Mouse (Mus musculus) stomach, postnatal 0 days (tissue): ENCODE data around the gene Prn. TPM values are rescaled to one million over a fixed set of nuclear protein-coding genes. Genes with fewer than 3 reads are reported as not detected.

Experiments
- ATAC-seq: fragments of 200-750 bp; cut with Nextera tagmentation; 2 replicates; pipeline ENCODE4 v1.8.0; 2017; ENCODE audit not compliant: low FRiP score, low TSS enrichment
- DNase-seq: peaks from one replicate; pipeline ENCODE4 v3.0.0-alpha.2; 2016; ENCODE audit warnings: low spot score
- H3K27ac ChIP-seq: fragments of 300-500 bp; sonication (generic); replicated peaks from 2 replicates; pipeline ENCODE4 v1.5.1; 2014; ENCODE audit warnings: mild to moderate bottlenecking, control low read depth
- H3K27me3 ChIP-seq: fragments of 300-500 bp; sonication (generic); 2 replicates; pipeline ENCODE4 v1.6.1; 2014; ENCODE audit warnings: low read length; ENCODE audit not compliant: control insufficient read depth, insufficient read depth
- H3K36me3 ChIP-seq: fragments of 300-500 bp; sonication (generic); 2 replicates; pipeline ENCODE4 v1.6.1; 2014; ENCODE audit warnings: low read length, mixed read lengths; ENCODE audit not compliant: control insufficient read depth, insufficient read depth
- H3K4me1 ChIP-seq: fragments of 300-500 bp; sonication (generic); replicated peaks from 2 replicates; pipeline ENCODE4 v1.6.1; 2014; ENCODE audit warnings: antibody characterized with exemption; ENCODE audit not compliant: control insufficient read depth, insufficient read depth
- H3K4me2 ChIP-seq: fragments of 300-500 bp; sonication (generic); replicated peaks from 2 replicates; pipeline ENCODE4 v1.6.1; 2014; ENCODE audit warnings: low read depth, mild to moderate bottlenecking, control low read depth, moderate library complexity
- H3K4me3 ChIP-seq: fragments of 300-500 bp; sonication (generic); 2 replicates; pipeline ENCODE4 v1.5.1; 2014; ENCODE audit warnings: low read depth, low read length, control low read depth
- H3K9ac ChIP-seq: fragments of 300-500 bp; sonication (generic); 2 replicates; pipeline ENCODE4 v1.6.1; 2014; ENCODE audit warnings: mild to moderate bottlenecking, low read length, control low read depth, mixed read lengths
- H3K9me3 ChIP-seq: fragments of 300-500 bp; sonication (generic); 2 replicates; pipeline ENCODE4 v1.6.1; 2016; ENCODE audit warnings: low read length; ENCODE audit not compliant: control insufficient read depth
- CTCF ChIP-seq: IDR thresholded peaks from 2 replicates; pipeline ENCODE4 v1.5.1; 2016; ENCODE audit warnings: antibody characterized with exemption, low read depth, mild to moderate bottlenecking, moderate library complexity
- EP300 ChIP-seq: optimal IDR thresholded peaks from 2 replicates; pipeline ENCODE3; 2016; ENCODE audit warnings: antibody characterized with exemption
- WGBS: fragments of 180-500 bp; shearing (Covaris S2); extraction: QIAGEN DNeasy Blood & Tissue Kit; methylation state at CpG from one replicate; pipeline ENCODE4 v1.1.7; 2014; 5-methylcytosine and 5-hydroxymethylcytosine counted together
- polyA plus RNA-seq: library from polyadenylated mRNA; unstranded; fragments of >200 nt; fragmentation: Nextera tagmentation; extraction: Ambion mirVana; gene quantifications from 2 replicates; pipeline ENCODE4 v1.2.1, GENCODE M21; 2015

Prn gene
- polyA plus RNA-seq, 1 experiment from 2014 or later = 0.17 TPM

DNA sequence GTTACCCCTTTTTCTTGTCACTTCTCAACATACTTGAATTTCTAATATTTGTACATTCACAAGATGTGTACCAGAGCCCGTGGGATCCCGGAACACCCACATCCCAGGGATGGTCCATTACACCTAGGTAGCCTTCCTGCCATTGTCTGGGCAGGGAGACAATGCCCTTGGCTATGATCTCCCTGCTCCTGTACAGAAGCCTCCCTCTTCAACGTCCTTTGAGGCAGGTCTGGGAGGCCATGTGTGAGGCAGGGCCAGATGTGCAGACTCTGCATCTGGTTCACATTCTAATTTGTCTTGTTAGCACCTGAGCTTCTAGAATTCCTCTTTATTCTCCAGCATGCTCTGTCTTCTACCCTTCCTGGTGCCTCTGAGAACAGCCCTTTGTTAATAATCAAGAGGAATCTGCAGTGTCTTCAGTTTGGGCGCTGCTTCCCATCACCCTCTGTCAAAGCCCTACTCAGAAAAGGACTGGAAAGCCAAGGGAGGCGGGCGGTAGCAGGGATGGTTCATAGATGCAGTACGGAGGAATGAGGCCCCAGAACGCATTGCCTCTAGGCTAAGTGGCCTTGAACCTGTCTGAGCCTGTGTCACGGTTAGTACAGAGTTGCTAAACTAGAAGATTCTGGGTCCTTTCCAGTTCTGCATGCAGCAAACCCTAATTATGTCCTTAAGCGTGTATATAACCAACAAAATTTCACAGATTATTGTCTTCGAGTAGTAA lies 39.3 kb downstream of the Prn start:
- H3K4me1 ChIP-seq = no peaks in the 10 kb centered on the region
- no peaks in the 10 kb centered on the region for H3K9me3 ChIP-seq
- H3K9ac ChIP-seq = no peak overlapping the region
- no peak overlapping the region for H3K4me2 ChIP-seq
- no peaks in the 10 kb centered on the region for H3K27me3 ChIP-seq
- ATAC-seq (no peak), DNase-seq (no peak)
- no peaks in the 10 kb centered on the region for H3K36me3 ChIP-seq
- TF ChIP-seq CTCF (no peak), EP300 (no peak)
- H3K27ac ChIP-seq = no peak overlapping the region
- no peak overlapping the region for H3K4me3 ChIP-seq
- 63% methylated on average over 11 of the region's 11 CpGs for WGBS

DNA sequence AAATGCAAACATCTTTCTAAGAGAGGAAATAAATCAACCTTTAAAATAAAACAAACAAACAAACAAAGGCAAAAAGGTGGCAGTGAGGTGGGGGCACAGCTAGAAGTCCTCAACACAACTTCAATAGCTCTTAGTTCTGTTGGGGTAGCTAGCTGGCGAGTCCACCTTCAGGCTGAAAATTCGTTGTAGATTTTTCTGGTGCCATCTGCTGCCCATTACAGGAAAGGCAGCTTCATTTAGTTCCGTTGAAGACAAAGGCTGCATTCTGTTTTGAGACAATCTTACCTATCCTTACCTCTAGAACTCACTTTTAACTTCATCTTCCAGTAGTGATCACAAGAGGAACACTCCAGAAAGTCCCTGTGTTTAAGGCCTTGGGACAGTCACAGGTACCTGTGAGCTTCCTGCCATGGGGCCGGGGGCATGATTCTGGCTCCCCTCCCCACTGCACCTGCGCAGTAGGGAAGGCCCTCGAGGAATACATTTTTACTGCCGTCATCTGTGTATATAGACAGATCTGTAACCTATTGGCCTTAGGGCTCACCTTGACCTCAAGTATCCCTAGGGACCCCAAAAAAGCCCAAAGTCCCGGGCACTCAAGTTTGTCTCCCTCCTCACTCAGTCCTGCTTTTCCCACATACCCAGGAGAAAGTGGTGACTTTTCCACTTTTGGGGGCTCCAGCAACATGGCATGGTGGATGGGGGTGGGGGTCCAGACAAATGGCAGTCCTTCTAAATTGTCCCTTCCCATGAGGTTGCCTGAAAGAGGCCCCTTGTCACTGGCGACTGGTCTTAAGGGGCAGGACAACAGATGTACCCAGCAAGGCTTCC lies 40.2 kb downstream of the Prn start:
- ATAC-seq (no peak), DNase-seq (peak; percentile 53)

DNA sequence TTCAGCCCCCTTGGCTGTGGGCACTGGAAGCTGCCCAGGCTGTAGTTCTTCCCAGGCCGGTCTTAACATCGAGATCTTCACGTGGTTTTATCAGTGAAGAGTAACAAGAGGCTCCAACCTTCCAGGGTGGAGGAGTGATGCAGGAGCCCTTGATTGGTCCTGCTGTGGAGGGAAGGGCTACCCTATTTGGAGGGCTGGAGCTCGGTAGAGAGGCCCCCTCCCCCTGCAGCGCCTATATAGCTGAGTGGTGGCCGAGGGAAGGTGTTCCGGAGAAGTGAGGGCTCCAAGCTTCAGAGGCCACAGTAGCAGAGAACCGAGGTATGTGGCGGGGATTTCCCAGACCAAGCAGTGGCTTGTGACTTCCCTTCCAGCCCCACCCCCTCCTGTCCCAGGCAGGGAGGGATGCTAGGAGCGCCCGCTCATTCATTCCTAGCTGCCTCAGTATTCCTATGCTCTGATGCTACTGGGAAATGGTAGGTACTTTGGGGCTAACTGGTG lies 40.9 kb downstream of the Prn start, which contains the start of gene Prnd:
TSS of gene Prnd (plus strand) at position 264 of the 498 bp plus-strand sequence.
- Histone ChIP-seq H3K9ac (no peak within 1 kb of the TSS), H3K27ac (no peak within 1 kb of the TSS), H3K36me3 (no peaks in the 10 kb centered on the region), H3K27me3 (no peaks in the 10 kb centered on the region), H3K4me2 (no peak within 1 kb of the TSS), H3K4me1 (no peaks in the 10 kb centered on the region), H3K9me3 (no peaks in the 10 kb centered on the region), H3K4me3 (no peak within 1 kb of the TSS)
- DNase-seq (no peak), ATAC-seq (no peak; the same call in 1 of the 2 replicates)
- TF ChIP-seq EP300 (no peak), CTCF (no peak)
- WGBS = 17% methylated on average over 11 of the region's 11 CpGs

More for the DNA sequence above, 40.2 kb downstream of the Prn start:
- 41% methylated on average over 9 of the region's 9 CpGs for WGBS
- no peak overlapping the region for H3K4me3 ChIP-seq
- H3K4me2 ChIP-seq = no peak overlapping the region
- no peaks in the 10 kb centered on the region for H3K36me3 ChIP-seq
- TF ChIP-seq CTCF (peak; percentile 84), EP300 (no peak)
- H3K27me3 ChIP-seq = no peaks in the 10 kb centered on the region
- H3K4me1 ChIP-seq = no peaks in the 10 kb centered on the region
- no peaks in the 10 kb centered on the region for H3K9me3 ChIP-seq
- no peak overlapping the region for H3K9ac ChIP-seq
- H3K27ac ChIP-seq = no peak overlapping the region

DNA sequence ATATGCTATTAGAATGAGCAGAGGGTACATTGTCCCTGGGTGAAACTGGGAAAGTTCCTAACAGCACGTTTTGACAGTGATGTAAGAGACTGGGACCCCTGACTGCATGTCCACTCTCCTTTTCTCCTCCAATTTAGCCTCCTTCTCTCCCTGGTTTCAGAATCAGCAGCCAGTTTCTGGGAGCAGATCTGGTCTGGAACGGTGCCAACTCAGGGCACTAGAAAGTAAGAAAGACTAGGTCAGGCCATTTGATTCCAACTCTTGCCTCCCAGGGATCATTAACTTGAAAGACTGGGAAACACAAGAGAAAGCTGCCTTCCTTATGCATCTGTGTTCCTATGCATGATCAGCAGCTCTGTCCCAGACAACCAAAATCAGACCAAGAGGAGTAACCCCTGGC lies 42.7 kb downstream of the Prn start:
- no peaks in the 10 kb centered on the region for H3K4me1 ChIP-seq
- no peak overlapping the region for H3K27ac ChIP-seq
- DNase-seq (no peak), ATAC-seq (no peak)
- H3K4me2 ChIP-seq = no peak overlapping the region; the same call in 1 of the 2 replicates
- H3K4me3 ChIP-seq = no peak overlapping the region
- no peaks in the 10 kb centered on the region for H3K9me3 ChIP-seq
- no peak overlapping the region for H3K9ac ChIP-seq
- no peaks in the 10 kb centered on the region for H3K36me3 ChIP-seq
- TF ChIP-seq CTCF (no peak), EP300 (no peak)
- WGBS = 49% methylated on average over 2 of the region's 2 CpGs
- H3K27me3 ChIP-seq = no peaks in the 10 kb centered on the region

- Histone ChIP-seq H3K36me3 (no peaks in the 10 kb centered on the region), H3K9ac (no peak overlapping the region), H3K9me3 (no peaks in the 10 kb centered on the region), H3K4me3 (peak overlapping the region; percentile 12; the same call in 1 of the 2 replicates), H3K4me2 (peak overlapping the region; percentile 30), H3K27ac (no peak overlapping the region), H3K27me3 (no peaks in the 10 kb centered on the region), H3K4me1 (no peaks in the 10 kb centered on the region)
- no peak for TF ChIP-seq CTCF
- no peak for TF ChIP-seq EP300
- DNase-seq (peak; percentile 29), ATAC-seq (no peak)
- WGBS = 13% methylated on average over 29 of the region's 29 CpGs
These were observed 43.3 kb downstream of the Prn start for GRCm38 (mm10) chr2:131952961-131953538.
